Mouse (Mus musculus) megakaryocyte-erythroid progenitor cell, adult 5-6 weeks (primary cell): Measurements from ENCODE around the gene Phlpp1. TPM values are rescaled to one million over a fixed set of nuclear protein-coding genes. Genes with fewer than 3 reads are reported as not detected.

Source experiments
- ATAC-seq: replicated peaks from 2 replicates; pipeline ENCODE4 v1.8.0; 2016; ENCODE audit warnings: mild to moderate bottlenecking, inconsistent platforms; ENCODE audit not compliant: severe bottlenecking, poor library complexity, low FRiP score, low TSS enrichment
- total RNA-seq, 2 experiments: library from RNA; stranded (forward) in 1 of 2; stranded (reverse) in 1 of 2; fragments of 200-1000, 215-1000 nt in 1 of 2; fragments of >200 nt in 1 of 2; fragmentation: Nextera tagmentation in 1 of 2; gene quantifications; 2 replicates each; pipeline ENCODE4 v1.2.3; 2014 to 2017

The Phlpp1 gene
- total RNA-seq, 2 experiments from 2014 or later: 2.3 to 7.1 TPM

DNA sequence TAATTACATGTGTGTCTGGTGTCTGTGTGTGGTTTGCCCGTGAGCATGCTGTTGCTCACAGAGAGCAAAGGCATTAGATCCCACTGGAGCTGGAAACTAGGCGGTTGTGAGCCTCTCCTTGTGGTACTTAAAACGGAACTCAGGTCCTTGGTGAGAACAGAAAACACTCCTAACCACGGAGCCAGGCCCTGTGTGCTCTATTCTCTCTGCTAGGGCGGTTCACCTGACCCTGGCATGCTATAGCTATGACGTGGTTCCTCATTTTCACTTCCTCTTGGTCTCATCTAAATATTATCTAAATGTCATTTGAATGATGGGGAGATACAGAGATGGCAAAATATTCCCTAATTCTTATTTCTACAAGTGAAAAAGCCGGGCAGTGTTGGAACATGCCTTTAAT is 9.0 kb upstream of the Phlpp1 start:
- no peak for ATAC-seq

- no peak for ATAC-seq
Measured at GRCm38 (mm10) chr1:106163401-106163800, 8.2 kb upstream of the Phlpp1 start.

GRCm38 (mm10) chr1:106164111-106164510 is 7.4 kb upstream of the Phlpp1 start:
- ATAC-seq: no peak

GRCm38 (mm10) chr1:106168001-106168400 is 3.6 kb upstream of the Phlpp1 start:
- ATAC-seq: no peak

GRCm38 (mm10) chr1:106168801-106169200 is 2.8 kb upstream of the Phlpp1 start:
- ATAC-seq: no peak

- ATAC-seq: no peak
Measured at GRCm38 (mm10) chr1:106169741-106170265, 1.7 kb upstream of the Phlpp1 start.

- peak; percentile 18 for ATAC-seq
Measured at GRCm38 (mm10) chr1:106172301-106172930, 864 bp downstream of the Phlpp1 start.

DNA sequence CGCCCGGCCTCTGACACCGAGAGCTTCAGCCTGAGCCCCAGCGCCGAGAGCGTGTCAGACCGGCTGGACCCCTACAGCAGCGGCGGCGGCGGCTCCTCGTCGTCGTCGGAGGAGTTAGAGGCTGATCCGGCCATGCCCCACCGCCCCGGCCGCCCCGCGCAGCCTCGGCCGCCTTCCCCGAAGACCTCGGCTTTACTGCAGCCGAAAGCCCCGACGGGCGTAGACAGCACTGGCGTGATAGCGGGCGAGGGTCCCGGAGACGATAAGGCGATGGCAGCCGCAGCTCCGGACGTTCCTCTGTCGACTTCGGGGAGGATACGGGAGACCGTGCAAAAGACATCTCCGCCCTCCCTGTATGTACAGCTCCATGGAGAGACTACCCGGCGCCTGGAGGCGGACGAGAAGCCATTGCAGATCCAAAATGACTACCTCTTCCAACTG is 1.4 kb downstream of the Phlpp1 start:
- no peak for ATAC-seq

- no peak for ATAC-seq
Measured at GRCm38 (mm10) chr1:106173621-106174156, 2.1 kb downstream of the Phlpp1 start.

- ATAC-seq: no peak
Measured at GRCm38 (mm10) chr1:106174598-106174997, 3.0 kb downstream of the Phlpp1 start.

DNA sequence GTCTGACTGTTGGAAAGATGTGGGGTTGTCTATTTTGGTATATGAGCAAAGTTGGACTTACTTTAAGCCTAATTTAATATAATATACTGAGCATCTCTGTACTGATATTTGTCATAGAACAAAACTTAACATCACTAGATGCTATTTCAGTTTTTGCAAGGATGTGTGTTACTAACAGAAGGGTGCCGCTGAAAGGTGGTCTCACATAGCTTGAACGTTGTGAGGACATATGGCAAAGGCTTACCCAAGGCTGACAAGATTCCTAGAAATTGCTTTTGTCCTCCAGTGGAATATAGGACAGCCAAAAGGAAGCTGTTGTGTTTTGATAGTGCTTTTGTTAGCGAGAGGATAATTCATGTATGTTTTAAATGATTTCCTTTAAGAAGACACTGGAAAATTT is 3.8 kb downstream of the Phlpp1 start:
- ATAC-seq: no peak

- no peak for ATAC-seq
Measured at GRCm38 (mm10) chr1:106176791-106177190, 5.2 kb downstream of the Phlpp1 start.

- ATAC-seq: no peak
Measured at GRCm38 (mm10) chr1:106177868-106178790, 6.6 kb downstream of the Phlpp1 start.

DNA sequence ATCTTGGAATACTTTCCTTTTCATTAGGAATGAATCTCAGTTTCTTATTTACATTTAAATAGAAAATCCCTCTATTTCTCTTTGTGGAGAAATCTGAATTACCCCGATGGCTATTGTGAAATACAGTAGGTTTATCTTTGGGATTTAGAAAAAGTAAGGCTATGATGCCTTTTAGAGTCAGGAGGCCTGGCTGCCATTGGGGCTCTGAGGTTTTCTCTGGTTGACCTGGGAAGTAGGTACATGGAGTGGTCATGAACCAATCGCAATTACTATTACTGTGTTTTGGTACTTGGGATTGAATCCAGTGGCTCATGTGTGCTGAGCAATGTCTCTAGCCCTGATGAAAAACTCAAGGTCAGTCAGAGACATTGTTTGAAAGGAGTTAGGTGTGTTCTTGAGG is 12.1 kb downstream of the Phlpp1 start:
- ATAC-seq: no peak

- no peak for ATAC-seq
Measured at GRCm38 (mm10) chr1:106184780-106185460, 13.4 kb downstream of the Phlpp1 start.

- no peak for ATAC-seq
Measured at GRCm38 (mm10) chr1:106185461-106185924, 13.9 kb downstream of the Phlpp1 start.

GRCm38 (mm10) chr1:106186062-106186461 is 14.5 kb downstream of the Phlpp1 start:
- no peak for ATAC-seq

DNA sequence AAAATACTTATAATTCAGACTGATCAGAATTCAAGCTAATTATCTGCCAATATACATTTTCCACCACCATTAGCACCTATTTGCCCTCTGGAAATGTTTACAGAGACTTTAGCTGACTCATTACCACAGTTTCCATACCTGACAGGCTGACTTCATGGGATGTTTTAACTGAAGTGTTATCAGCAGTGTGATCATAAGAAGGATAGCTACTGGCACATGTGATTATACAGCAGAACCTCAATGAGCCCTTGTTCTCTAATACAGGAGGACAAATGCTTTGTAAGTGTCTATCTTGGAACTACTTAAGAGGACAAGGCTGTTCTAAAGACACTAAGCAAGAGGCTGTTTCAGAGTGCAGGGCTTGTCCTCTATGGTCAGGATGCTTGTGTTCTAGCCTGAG is 15.9 kb downstream of the Phlpp1 start:
- ATAC-seq: no peak

DNA sequence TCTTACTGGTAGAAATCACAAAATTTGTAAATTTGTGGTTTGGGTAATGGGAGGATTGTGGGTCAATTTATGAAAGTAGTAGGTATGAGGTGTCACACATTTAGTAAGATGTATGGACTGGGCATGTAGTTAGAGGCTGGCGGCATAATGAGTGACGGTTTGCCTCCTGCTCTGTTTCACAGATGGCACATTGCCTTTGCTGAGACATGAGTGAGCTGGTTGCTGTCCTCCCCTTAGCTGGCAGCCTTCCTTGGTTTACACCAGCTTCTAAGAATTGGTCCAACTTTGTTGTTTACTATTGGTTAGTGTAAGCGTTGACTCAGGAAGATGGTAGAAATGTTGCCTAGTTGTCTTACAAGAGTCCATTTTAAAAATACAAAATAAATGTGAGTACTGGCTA is 17.2 kb downstream of the Phlpp1 start:
- ATAC-seq: no peak

GRCm38 (mm10) chr1:106189311-106189710 is 17.8 kb downstream of the Phlpp1 start:
- ATAC-seq: no peak
